Mouse (Mus musculus): Measurements from ENCODE around the gene Fam208b.

GRCm38 (mm10) chr13:3632551-3632950, 21.6 kb upstream of the Fam208b start:
- TF ChIP-seq CTCF (IDR thresholded peaks at IDR 0.05; ENCODE audit: low read depth, low read length): no peak
- TF ChIP-seq POLR2A (IDR thresholded peaks at IDR 0.05; ENCODE audit: borderline replicate concordance, low read depth, low read length): no peak

All from bone marrow macrophage, adult 2 months (primary cell).